Mouse (Mus musculus) forebrain, embryonic 16.5 days (tissue): ENCODE results near the gene Slc39a10. TPM values are rescaled to one million over a fixed set of nuclear protein-coding genes. Genes with fewer than 3 reads are reported as not detected.

ENCODE experiments used
- ATAC-seq: fragments of 200-750 bp; cut with Nextera tagmentation; 2 replicates; pipeline ENCODE4 v1.8.0; 2017; ENCODE audit warnings: mild to moderate bottlenecking, moderate library complexity
- H3K27ac ChIP-seq: fragments of 300-500 bp; sonication (generic); 2 replicates; pipeline ENCODE4 v1.5.1; 2014; ENCODE audit warnings: low read length, control low read depth
- H3K27me3 ChIP-seq: fragments of 300-500 bp; sonication (generic); replicated peaks from 2 replicates; pipeline ENCODE4 v1.6.1; 2014; ENCODE audit warnings: low read length; ENCODE audit not compliant: control insufficient read depth, insufficient read depth
- H3K36me3 ChIP-seq: fragments of 300-500 bp; sonication (generic); 2 replicates; pipeline ENCODE4 v1.6.1; 2014; ENCODE audit not compliant: control insufficient read depth, insufficient read depth
- H3K4me1 ChIP-seq: fragments of 300-500 bp; sonication (generic); replicated peaks from 2 replicates; pipeline ENCODE4 v1.6.1; 2014; ENCODE audit warnings: low read length; ENCODE audit not compliant: control insufficient read depth, insufficient read depth
- H3K4me2 ChIP-seq: fragments of 300-500 bp; sonication (generic); 2 replicates; pipeline ENCODE4 v1.6.1; 2014; ENCODE audit warnings: mild to moderate bottlenecking, low read length, control low read depth
- H3K4me3 ChIP-seq: fragments of 300-500 bp; sonication (generic); replicated peaks from 2 replicates; pipeline ENCODE4 v1.5.1; 2014; ENCODE audit warnings: mild to moderate bottlenecking, low read length, control low read depth
- H3K9ac ChIP-seq: fragments of 300-500 bp; sonication (generic); replicated peaks from 2 replicates; pipeline ENCODE4 v1.6.1; 2014; ENCODE audit warnings: low read depth, low read length, control low read depth
- H3K9me3 ChIP-seq: fragments of 300-500 bp; sonication (generic); 2 replicates; pipeline ENCODE4 v1.6.1; 2016; ENCODE audit warnings: low read length; ENCODE audit not compliant: control insufficient read depth
- WGBS: fragments of 180-500 bp; shearing (Covaris S2); extraction: QIAGEN DNeasy Blood & Tissue Kit; methylation state at CpG from one replicate; pipeline ENCODE4 v1.1.7; 2014; 5-methylcytosine and 5-hydroxymethylcytosine counted together
- polyA plus RNA-seq: library from polyadenylated mRNA; unstranded; fragments of >200 nt; fragmentation: Nextera tagmentation; extraction: Ambion mirVana; gene quantifications from 2 replicates; pipeline ENCODE4 v1.2.1, GENCODE M21; 2015

Slc39a10 gene
- polyA plus RNA-seq, 1 experiment from 2014 or later = 59.4 TPM

DNA sequence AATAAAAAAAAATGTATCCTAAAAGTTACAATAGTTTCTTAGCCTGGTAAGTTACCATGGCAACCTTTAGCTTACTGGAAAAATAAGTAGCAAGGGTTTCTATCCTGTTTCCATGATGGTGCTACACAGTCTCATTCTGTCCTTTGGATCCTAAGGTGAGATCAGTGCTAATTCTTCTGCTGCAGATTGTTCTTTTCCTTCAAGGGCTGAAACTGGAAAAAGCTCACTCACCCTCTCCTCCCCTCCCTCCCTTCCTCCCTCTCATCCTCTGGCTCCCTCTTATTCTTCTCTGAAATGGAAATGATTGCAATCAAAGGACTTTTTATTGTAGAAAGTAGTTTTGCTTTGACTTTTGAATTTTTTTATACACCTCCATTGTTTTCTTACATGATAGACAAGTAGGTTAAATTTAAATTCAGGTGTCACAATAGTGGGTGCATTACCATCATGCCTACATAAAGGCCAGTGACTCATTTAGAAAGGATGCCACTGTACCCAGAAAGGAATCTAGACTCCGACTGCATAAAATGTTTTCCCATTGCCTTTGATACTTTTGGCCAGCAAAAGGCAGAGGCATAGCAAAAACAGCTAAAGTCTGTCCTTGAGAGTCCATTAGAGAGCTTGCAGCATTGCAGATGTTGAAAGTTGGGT lies 20.0 kb upstream of the Slc39a10 start:
- no peaks in the 10 kb centered on the region for H3K36me3 ChIP-seq
- H3K4me1 ChIP-seq = no peaks in the 10 kb centered on the region
- ATAC-seq = no peak
- H3K4me3 ChIP-seq = no peak overlapping the region
- no peak overlapping the region for H3K4me2 ChIP-seq
- 81% methylated on average over 1 of the region's 1 CpGs for WGBS
- no peak overlapping the region for H3K27ac ChIP-seq
- H3K9ac ChIP-seq = no peak overlapping the region
- H3K9me3 ChIP-seq = 0 out of 2 replicates have a peak, but pooled peaks cover 3% of the 10 kb centered on the region
- H3K27me3 ChIP-seq = no peaks in the 10 kb centered on the region

DNA sequence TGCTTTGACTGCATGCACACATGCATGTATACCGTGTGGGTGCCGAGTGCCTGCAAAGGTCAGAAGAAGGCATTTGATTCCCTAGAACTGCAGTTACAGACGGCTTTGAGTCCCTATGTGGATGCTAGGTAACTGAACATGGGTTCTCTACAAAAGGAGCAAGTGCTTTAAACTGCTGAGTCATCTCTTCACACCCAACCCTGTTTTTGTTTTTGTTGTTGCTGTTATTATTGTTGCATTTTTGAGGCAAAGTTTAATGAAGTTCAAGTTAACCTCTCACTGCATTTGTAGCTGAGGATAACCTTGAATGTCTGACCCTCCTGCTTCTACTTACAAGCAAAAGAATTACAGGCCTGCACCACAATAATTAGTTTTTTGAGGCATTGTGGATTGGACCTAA lies 17.5 kb upstream of the Slc39a10 start:
- H3K4me3 ChIP-seq = no peak overlapping the region
- H3K27ac ChIP-seq = no peak overlapping the region
- H3K36me3 ChIP-seq = no peaks in the 10 kb centered on the region
- H3K4me1 ChIP-seq = no peaks in the 10 kb centered on the region
- H3K27me3 ChIP-seq = no peaks in the 10 kb centered on the region
- no peak overlapping the region for H3K9ac ChIP-seq
- WGBS = 90% methylated on average over 3 of the region's 3 CpGs
- H3K4me2 ChIP-seq = no peak overlapping the region
- no peak for ATAC-seq
- 0 out of 2 replicates have a peak, but pooled peaks cover 3% of the 10 kb centered on the region for H3K9me3 ChIP-seq

DNA sequence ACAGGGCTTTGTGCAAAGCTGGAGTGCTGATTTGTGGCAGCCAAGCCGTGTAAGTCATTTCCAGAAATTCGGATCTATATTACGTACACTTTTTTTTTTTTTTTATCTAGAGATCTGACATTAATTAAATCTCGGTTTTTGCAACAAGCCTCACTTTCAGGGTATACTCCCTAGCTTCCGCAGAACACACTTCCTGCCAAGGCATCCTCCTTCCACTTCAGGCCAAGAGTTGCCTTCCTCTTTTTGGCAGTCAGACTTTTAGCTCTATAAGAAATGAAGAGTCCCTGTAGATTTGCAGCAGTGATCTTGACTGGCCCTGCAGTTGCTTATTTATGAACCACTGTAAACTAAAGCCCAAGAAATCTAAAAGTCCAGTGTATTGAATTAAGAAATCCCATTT lies 13.1 kb upstream of the Slc39a10 start:
- H3K9me3 ChIP-seq = no peaks in the 10 kb centered on the region
- H3K4me2 ChIP-seq = no peak overlapping the region
- ATAC-seq = peak; percentile 20; the same call in 1 of the 2 replicates
- H3K4me1 ChIP-seq = no peaks in the 10 kb centered on the region
- no peak overlapping the region for H3K9ac ChIP-seq
- H3K27me3 ChIP-seq = no peaks in the 10 kb centered on the region
- no peaks in the 10 kb centered on the region for H3K36me3 ChIP-seq
- H3K4me3 ChIP-seq = no peak overlapping the region
- 73% methylated on average over 5 of the region's 5 CpGs for WGBS
- no peak overlapping the region for H3K27ac ChIP-seq

DNA sequence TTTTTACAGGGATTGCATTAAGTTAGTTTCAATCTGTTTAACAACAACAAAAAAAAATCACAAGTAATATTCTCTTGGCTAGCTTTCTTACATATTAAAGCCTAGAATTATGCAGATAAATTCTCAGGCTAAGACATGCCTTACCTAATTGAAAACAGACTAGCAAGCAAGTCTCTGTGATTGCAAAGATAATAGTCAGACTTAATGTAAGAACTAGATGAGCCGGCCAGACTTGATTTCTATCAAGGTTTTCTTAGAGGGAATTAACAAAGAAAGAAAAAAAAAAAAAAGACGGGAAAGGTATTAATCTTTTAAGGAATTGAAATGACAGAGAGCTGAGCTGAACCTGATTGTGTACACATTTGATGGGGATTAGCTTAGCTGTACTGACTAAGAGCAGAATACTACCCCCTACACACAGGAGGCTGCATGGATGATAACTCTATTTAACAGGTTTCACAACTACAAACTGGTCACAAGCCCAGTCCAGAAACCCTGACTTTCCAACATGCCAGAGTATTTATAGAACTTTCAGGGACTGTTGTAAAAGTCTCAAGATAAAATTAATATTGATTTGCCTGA lies 9.5 kb upstream of the Slc39a10 start:
- H3K9me3 ChIP-seq = no peaks in the 10 kb centered on the region
- WGBS = 58% methylated on average over 2 of the region's 2 CpGs
- H3K9ac ChIP-seq = no peak overlapping the region
- no peak for ATAC-seq
- no peaks in the 10 kb centered on the region for H3K27me3 ChIP-seq
- no peaks in the 10 kb centered on the region for H3K36me3 ChIP-seq
- H3K4me3 ChIP-seq = no peak overlapping the region
- H3K4me2 ChIP-seq = no peak overlapping the region
- H3K27ac ChIP-seq = no peak overlapping the region
- H3K4me1 ChIP-seq = no peaks in the 10 kb centered on the region

DNA sequence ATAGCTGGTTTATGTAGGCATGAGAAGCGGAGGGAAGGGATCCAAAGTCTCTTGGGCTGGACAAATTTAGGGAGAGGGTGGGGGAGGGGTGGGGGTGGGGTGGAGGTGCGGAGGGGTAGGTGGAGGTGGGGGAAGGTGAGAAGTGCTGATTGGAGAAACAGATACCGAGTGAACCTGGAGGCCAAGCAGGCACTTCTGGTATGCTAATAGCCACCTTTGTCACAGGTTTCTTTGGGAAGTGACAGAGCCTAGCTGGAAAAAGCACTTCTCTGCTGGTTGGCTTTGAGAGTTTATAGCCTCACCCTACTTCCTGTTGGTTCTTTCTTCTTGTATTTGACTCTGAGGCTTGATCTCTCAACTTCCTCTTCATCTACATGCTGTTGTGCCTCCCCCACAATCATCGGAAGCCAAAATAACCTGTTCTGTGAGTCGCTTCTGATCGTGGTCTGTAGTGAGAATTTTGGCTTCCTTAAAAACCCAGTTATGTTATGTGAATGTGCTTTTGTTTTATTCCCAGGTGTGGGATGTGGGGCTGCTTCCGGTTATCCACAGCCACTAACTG lies 1.7 kb upstream of the Slc39a10 start:
- Histone ChIP-seq H3K27me3 (no peaks in the 10 kb centered on the region), H3K4me3 (no peak overlapping the region), H3K27ac (no peak overlapping the region), H3K4me2 (no peak overlapping the region), H3K9me3 (no peaks in the 10 kb centered on the region), H3K36me3 (no peaks in the 10 kb centered on the region), H3K4me1 (no peaks in the 10 kb centered on the region), H3K9ac (no peak overlapping the region)
- 36% methylated on average over 6 of the region's 7 CpGs for WGBS
- no peak for ATAC-seq

GRCm38 (mm10) chr1:46888726-46889125 lies 3.9 kb downstream of the Slc39a10 start:
- Histone ChIP-seq H3K9me3 (no peaks in the 10 kb centered on the region), H3K9ac (no peak overlapping the region), H3K27ac (no peak overlapping the region), H3K4me3 (no peak overlapping the region), H3K27me3 (no peaks in the 10 kb centered on the region), H3K36me3 (no peaks in the 10 kb centered on the region), H3K4me1 (no peaks in the 10 kb centered on the region), H3K4me2 (no peak overlapping the region)
- ATAC-seq = no peak
- 69% methylated on average over 4 of the region's 4 CpGs for WGBS

DNA sequence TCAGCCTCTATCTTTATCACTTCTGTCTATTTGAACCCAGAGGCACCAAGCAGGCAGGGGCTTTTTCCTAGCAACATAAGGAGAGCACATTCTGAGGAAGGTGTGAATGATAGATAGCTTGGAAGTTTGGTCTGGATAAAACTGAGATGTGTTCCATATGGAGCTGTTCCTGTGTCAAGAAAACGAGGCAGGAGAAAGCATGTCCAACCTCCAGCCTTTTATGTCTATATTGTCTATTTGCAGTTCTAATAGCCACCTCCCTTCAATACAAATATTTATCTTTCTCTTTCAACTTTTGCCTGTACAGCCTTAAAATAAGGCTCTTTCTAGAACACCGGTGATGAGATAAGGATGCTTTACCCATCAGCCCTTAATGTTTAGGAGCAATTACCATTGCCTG lies 4.3 kb downstream of the Slc39a10 start:
- Histone ChIP-seq H3K4me1 (no peaks in the 10 kb centered on the region), H3K27ac (no peak overlapping the region), H3K9ac (no peak overlapping the region), H3K9me3 (no peaks in the 10 kb centered on the region), H3K36me3 (no peaks in the 10 kb centered on the region), H3K4me2 (no peak overlapping the region), H3K27me3 (no peaks in the 10 kb centered on the region), H3K4me3 (no peak overlapping the region)
- 50% methylated on average over 2 of the region's 2 CpGs for WGBS
- no peak for ATAC-seq

DNA sequence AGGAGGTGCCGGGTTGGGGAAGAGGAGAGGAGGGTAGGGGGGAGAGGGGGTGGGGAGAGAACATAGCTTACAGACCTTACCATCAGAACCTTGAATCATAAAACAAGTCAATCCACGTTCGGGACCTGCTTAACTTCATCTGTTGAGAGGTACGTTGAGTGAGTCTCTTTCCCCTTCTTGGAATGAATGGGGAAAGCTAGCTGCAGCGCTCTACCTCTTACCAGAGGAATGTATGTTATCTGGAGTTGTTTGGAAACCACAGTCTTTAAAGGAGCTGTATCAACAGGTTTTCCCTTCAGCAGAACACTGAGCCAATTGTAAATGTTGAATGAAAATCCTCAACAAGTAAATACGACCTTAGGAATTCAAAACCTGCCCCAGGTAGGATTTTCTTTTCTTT lies 4.7 kb downstream of the Slc39a10 start:
- Histone ChIP-seq H3K9me3 (no peaks in the 10 kb centered on the region), H3K36me3 (no peaks in the 10 kb centered on the region), H3K27ac (no peak overlapping the region), H3K4me1 (no peaks in the 10 kb centered on the region), H3K4me3 (no peak overlapping the region), H3K9ac (no peak overlapping the region), H3K4me2 (no peak overlapping the region), H3K27me3 (no peaks in the 10 kb centered on the region)
- ATAC-seq = no peak
- WGBS = 14% methylated on average over 6 of the region's 6 CpGs

GRCm38 (mm10) chr1:46886091-46886490 lies 6.6 kb downstream of the Slc39a10 start:
- Histone ChIP-seq H3K4me1 (no peaks in the 10 kb centered on the region), H3K36me3 (no peaks in the 10 kb centered on the region), H3K4me3 (no peak overlapping the region), H3K4me2 (no peak overlapping the region), H3K9me3 (no peaks in the 10 kb centered on the region), H3K27ac (no peak overlapping the region), H3K27me3 (no peaks in the 10 kb centered on the region), H3K9ac (no peak overlapping the region)
- WGBS = 69% methylated on average over 9 of the region's 9 CpGs
- no peak for ATAC-seq
